Mouse (Mus musculus) G1E (cell line): ENCODE measurements around the gene 1700024G13Rik. TPM values are rescaled to one million over a fixed set of nuclear protein-coding genes. Genes with fewer than 3 reads are reported as not detected.
"Not testable (repeated sequence)": the region's sequence is repeated elsewhere in the genome, so short reads cannot be mapped to it uniquely, and the experiment has no call there.

Source experiments
- ATAC-seq: 2 replicates; pipeline ENCODE4 v1.8.0; 2016; ENCODE audit warnings: mild to moderate bottlenecking; ENCODE audit not compliant: insufficient number of reproducible peaks, poor library complexity, low FRiP score, severe bottlenecking; ENCODE audit errors: extremely low read depth
- DNase-seq: peaks from one replicate; pipeline ENCODE4 v3.0.0; 2012; ENCODE audit warnings: low spot score
- H3K27me3 ChIP-seq: 2 replicates; pipeline ENCODE4 v1.6.1; 2012; ENCODE audit warnings: mild to moderate bottlenecking, low read length, inconsistent platforms; ENCODE audit not compliant: insufficient read depth
- H3K36me3 ChIP-seq: replicated peaks from 2 replicates; pipeline ENCODE3; 2012; ENCODE audit warnings: mild to moderate bottlenecking, inconsistent platforms
- H3K4me1 ChIP-seq: 2 replicates; pipeline ENCODE4 v1.6.1; 2012; ENCODE audit warnings: low read depth, low read length, inconsistent platforms, mixed read lengths; ENCODE audit not compliant: insufficient read depth
- H3K4me3 ChIP-seq: 2 replicates; pipeline ENCODE4 v1.5.1; 2012; ENCODE audit warnings: low read depth, mild to moderate bottlenecking, inconsistent platforms, low read length, moderate library complexity, mixed read lengths
- H3K9me3 ChIP-seq: replicated peaks from 2 replicates; pipeline ENCODE4 v1.6.1; 2012; ENCODE audit warnings: inconsistent platforms
- CTCF ChIP-seq: IDR thresholded peaks from 2 replicates; pipeline ENCODE4 v1.5.1; 2012; ENCODE audit warnings: low read depth, low read length, inconsistent platforms, mixed read lengths
- GATA1 ChIP-seq: IDR thresholded peaks from 2 replicates; pipeline ENCODE4 v1.6.1; 2012; ENCODE audit warnings: borderline replicate concordance, low read length, inconsistent platforms, mixed read lengths
- GATA2 ChIP-seq: IDR thresholded peaks from 2 replicates; pipeline ENCODE4 v1.6.1; 2012; ENCODE audit warnings: low read depth, low read length, inconsistent platforms, borderline replicate concordance
- POLR2AphosphoS5 ChIP-seq: IDR thresholded peaks from 2 replicates; pipeline ENCODE4 v1.6.1; 2012; ENCODE audit warnings: low read depth, low read length, inconsistent platforms; ENCODE audit not compliant: insufficient replicate concordance
- TAL1 ChIP-seq: conservative IDR thresholded peaks from 2 replicates; pipeline ENCODE4 v1.6.1; 2012; ENCODE audit warnings: low read depth, low read length, inconsistent platforms, mixed read lengths
- polyA plus RNA-seq: library from polyadenylated mRNA; stranded (reverse); fragments of >175 nt; gene quantifications from 2 replicates; pipeline ENCODE4 v1.2.3, GENCODE M21; 2012
- total RNA-seq, 2 experiments: library from RNA; stranded (forward) in 1 of 2; stranded (reverse) in 1 of 2; fragments of 200-1000 nt in 1 of 2; fragments of >200 nt in 1 of 2; fragmentation: Nextera tagmentation in 1 of 2; gene quantifications; 2 replicates each; pipeline ENCODE4 v1.2.3; 2014 to 2017

1700024G13Rik gene
- total RNA-seq (2014; fragmentation: Nextera tagmentation) (not detected in 2 replicates), total RNA-seq (2017) (not detected in 2 replicates), polyA plus RNA-seq (not detected in 2 replicates)

DNA sequence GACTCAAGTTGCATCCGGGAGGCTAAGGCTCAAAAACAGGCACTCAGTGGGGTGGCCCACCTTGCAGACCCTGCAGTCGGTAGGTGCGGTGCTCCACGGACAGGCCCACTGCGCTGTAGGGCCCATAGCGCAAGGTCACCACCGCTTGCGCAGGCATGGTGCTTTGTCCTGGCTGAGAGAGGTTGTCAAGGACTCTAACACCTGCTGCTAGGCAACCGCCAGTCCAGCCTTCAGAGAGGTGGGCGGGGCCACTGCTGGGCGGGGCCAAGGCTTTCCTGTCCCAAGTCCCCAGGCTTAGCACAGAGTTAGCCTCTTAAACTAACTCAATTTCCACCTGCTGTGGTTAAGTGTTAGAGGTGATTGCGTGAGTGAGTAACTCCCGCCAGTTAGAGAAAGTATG, at the start of gene 1700024G13Rik:
TSS of gene 1700024G13Rik (minus strand) at position 196 of the 400 bp plus-strand sequence.
- no peak for DNase-seq
- no peak for ATAC-seq
- H3K4me3 ChIP-seq = no peak within 1 kb of the TSS

DNA sequence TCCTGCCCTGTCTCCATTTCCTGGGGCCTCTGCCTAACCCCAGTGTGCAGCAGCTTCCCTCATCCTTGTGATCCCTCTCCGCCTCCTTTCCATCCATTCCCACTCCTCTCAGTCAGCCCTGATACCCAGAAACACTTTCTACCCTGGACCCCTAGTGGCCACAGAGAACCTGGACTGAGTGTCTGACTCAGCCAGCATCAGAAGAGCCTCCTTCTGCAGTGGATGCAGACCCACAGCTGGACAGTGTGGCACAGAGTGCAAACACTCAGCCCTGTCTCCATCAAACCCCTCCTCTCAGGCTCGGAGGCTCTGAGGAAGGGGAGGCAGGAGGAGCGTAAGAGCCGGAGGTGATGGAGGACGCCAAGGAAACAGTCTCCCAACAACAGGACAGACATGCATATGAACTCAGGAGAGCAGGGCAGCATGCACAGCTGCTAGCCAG, 49.2 kb upstream of the 1700024G13Rik start:
- Histone ChIP-seq H3K36me3 (no peaks in the 10 kb centered on the region), H3K4me3 (no peak overlapping the region), H3K9me3 (no peaks in the 10 kb centered on the region), H3K27me3 (peaks cover 4% of the 10 kb centered on the region; the same call in 1 of the 2 replicates), H3K4me1 (no peaks in the 10 kb centered on the region)
- DNase-seq (no peak), ATAC-seq (no peak)
- TF ChIP-seq CTCF (no peak), GATA2 (no peak), POLR2AphosphoS5 (no peak), GATA1 (no peak), TAL1 (no peak)

More for the DNA sequence above, at the start of gene 1700024G13Rik:
- Histone ChIP-seq H3K9me3 (no peaks in the 10 kb centered on the region), H3K27me3 (peaks cover 15% of the 10 kb centered on the region), H3K4me1 (no peaks in the 10 kb centered on the region; the same call in 1 of the 2 replicates), H3K36me3 (no peaks in the 10 kb centered on the region)
- no peak for TF ChIP-seq GATA2
- no peak for TF ChIP-seq POLR2AphosphoS5
- TF ChIP-seq GATA1 = no peak
- TF ChIP-seq TAL1 = no peak
- no peak for TF ChIP-seq CTCF

DNA sequence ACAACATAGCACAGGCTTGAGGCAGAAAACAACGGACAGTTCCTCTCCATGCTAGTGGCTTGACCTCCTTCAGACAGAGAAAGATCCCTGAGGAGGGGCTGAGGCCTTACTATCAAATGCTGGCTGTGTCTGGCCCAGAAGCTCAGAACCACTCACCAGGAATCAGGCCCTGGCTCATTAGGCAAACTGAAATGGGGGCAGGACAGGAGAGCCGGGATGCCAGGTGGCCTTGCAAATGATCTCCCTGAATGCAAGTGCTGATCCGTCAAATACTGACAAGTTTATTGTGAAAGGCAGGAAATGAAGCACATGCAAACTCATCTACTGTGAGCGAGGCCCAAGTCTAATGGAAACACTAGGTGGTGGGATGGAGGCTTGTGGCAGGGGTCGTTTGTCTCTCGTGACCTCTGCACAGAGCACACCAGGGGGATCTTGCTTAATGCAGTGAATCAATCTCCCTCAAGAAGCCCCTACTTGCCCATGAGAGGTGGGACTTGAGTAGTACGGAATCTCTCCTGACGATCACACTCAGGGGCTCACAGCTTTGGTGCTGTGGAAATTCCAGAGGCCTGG, 40.9 kb upstream of the 1700024G13Rik start:
- ATAC-seq (no peak), DNase-seq (no peak)
- no peaks in the 10 kb centered on the region for H3K4me1 ChIP-seq
- H3K4me3 ChIP-seq = no peak overlapping the region
- peaks cover 3% of the 10 kb centered on the region for H3K27me3 ChIP-seq
- TF ChIP-seq CTCF = no peak
- no peak for TF ChIP-seq POLR2AphosphoS5
- no peak for TF ChIP-seq GATA1
- TF ChIP-seq TAL1 = no peak
- no peak for TF ChIP-seq GATA2
- H3K9me3 ChIP-seq = no peaks in the 10 kb centered on the region
- no peaks in the 10 kb centered on the region for H3K36me3 ChIP-seq

DNA sequence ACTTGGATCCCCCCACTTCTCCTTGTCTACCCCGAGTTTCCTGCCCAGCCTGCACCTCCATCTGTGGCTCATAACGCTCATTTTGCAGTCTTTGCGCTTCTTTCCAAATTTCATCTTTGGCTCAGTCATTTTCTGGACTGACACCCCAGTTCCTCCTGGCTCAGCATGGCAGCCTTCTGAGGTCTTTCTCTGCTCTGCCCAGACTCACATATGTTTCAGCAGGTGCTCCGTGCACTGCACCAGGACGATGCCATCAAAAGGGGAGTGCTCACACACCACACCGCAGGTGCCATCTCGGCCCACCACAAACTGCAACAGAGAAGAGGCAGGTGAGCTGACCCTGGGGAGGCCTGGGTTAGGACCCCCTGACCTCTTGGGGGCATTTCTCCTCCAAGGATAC, 35.8 kb upstream of the 1700024G13Rik start:
- no peaks in the 10 kb centered on the region for H3K36me3 ChIP-seq
- no peak for TF ChIP-seq GATA1
- TF ChIP-seq CTCF = no peak
- TF ChIP-seq TAL1 = no peak
- TF ChIP-seq POLR2AphosphoS5 = no peak
- TF ChIP-seq GATA2 = no peak
- no peaks in the 10 kb centered on the region for H3K4me1 ChIP-seq

DNA sequence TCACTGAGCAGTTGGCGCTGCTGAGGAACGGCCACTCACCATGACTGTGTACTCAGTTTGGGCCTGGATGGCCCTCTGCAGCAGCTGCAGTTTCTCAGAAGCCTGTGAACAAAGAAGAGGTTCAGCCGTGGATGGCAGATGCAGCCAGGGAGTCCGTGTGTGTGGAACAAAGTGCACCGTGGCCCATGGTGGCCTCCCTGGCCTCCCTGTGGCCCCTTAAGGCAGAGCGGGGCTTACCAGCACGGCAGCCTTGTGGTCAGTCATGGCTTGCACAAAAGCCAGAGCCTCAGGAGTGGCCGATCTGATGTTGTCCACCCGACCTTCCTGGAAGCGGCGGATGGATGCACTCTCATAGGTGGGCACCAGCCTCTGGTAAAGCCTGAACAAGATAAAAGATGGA, 30.6 kb upstream of the 1700024G13Rik start:
- DNase-seq = no peak
- no peaks in the 10 kb centered on the region for H3K9me3 ChIP-seq
- TF ChIP-seq TAL1 (no peak), POLR2AphosphoS5 (no peak), GATA1 (no peak), CTCF (no peak), GATA2 (no peak)
- H3K36me3 ChIP-seq = no peaks in the 10 kb centered on the region
- no peaks in the 10 kb centered on the region for H3K4me1 ChIP-seq
- no peak overlapping the region for H3K4me3 ChIP-seq
- no peaks in the 10 kb centered on the region for H3K27me3 ChIP-seq
- ATAC-seq = no peak

More for the DNA sequence above, 35.8 kb upstream of the 1700024G13Rik start:
- peaks cover 3% of the 10 kb centered on the region; the same call in 1 of the 2 replicates for H3K27me3 ChIP-seq
- no peaks in the 10 kb centered on the region for H3K9me3 ChIP-seq
- no peak for ATAC-seq
- DNase-seq = no peak
- H3K4me3 ChIP-seq = no peak overlapping the region

DNA sequence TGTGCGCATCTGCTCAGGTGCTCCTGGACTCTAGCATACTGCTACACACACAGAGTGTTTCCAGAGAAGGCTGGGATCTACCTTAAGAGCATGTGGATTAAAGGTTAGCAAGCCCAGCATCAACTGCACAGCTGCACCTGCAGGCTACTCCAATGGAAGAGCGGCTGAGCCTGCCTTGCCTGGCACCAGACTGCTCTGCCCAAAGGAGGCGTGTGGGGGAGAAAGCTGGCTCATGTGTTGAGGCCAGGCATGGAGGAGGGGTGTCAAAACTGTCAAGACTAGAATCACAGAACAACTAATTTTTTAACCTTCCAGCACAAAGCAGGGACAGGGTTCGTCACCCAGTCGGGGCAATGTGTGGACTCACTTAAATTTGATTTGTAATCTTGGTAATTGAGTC, 23.9 kb upstream of the 1700024G13Rik start:
- DNase-seq (no peak), ATAC-seq (no peak)
- TF ChIP-seq TAL1 (no peak), POLR2AphosphoS5 (no peak), GATA2 (no peak), GATA1 (no peak), CTCF (no peak)
- H3K27me3 ChIP-seq = no peaks in the 10 kb centered on the region
- H3K4me1 ChIP-seq = no peaks in the 10 kb centered on the region
- no peaks in the 10 kb centered on the region for H3K36me3 ChIP-seq
- no peak overlapping the region for H3K4me3 ChIP-seq
- H3K9me3 ChIP-seq = no peaks in the 10 kb centered on the region

DNA sequence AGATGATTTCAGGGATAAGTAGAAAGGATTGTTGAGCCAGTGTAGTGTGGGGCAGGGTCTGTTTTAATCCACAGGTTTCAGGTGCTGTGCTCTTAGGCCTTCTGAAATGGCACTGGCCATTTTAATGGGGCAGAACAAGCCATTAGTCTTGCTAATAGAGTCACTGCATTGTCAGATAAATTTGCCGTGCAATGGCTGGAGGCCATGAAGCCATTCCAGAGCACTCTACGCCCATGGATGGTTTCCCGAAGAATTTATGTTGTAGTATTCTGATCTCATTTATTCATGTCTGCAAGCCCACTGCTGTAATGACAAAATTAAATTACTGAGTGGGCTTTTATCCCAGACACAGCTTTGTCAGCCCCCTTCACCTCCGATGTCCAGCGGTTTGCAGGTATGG, 21.9 kb upstream of the 1700024G13Rik start:
- no peaks in the 10 kb centered on the region for H3K4me1 ChIP-seq
- peaks cover 3% of the 10 kb centered on the region; the same call in 1 of the 2 replicates for H3K27me3 ChIP-seq
- H3K4me3 ChIP-seq = no peak overlapping the region
- no peaks in the 10 kb centered on the region for H3K36me3 ChIP-seq
- TF ChIP-seq GATA1 (no peak), CTCF (no peak), GATA2 (no peak), TAL1 (no peak), POLR2AphosphoS5 (no peak)
- DNase-seq (no peak), ATAC-seq (no peak)
- no peaks in the 10 kb centered on the region for H3K9me3 ChIP-seq

DNA sequence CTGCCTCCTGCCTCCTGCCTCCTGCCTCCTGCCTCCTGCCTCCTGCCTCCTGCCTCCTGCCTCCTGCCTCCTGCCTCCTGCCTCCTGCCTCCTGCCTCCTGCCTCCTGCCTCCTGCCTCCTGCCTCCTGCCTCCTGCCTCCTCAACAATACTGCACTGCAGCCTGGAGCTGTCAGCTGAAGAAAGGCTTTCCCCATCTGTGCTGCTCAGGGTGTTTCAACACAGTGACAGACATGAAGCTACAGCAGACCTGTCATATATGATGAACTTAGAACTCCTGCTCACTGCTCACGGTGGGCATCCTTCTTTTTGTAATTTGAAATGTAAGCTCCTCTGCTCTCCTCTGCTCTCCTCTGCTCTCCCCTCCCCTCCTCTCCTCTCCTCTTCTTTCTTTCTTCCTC, 17.2 kb upstream of the 1700024G13Rik start:
- H3K4me1 ChIP-seq, ATAC-seq, DNase-seq, H3K4me3 ChIP-seq, H3K36me3 ChIP-seq, H3K9me3 ChIP-seq, H3K27me3 ChIP-seq: not testable (repeated sequence)
